Mouse (Mus musculus) midbrain, postnatal 0 days (tissue): ENCODE measurements around the gene Cog2. TPM values are rescaled to one million over a fixed set of nuclear protein-coding genes. Genes with fewer than 3 reads are reported as not detected.

Experiments
- ATAC-seq: fragments of 200-750 bp; cut with Nextera tagmentation; 2 replicates; pipeline ENCODE4 v1.8.0; 2017; ENCODE audit warnings: moderate number of reproducible peaks, mild to moderate bottlenecking, moderate TSS enrichment, moderate library complexity; ENCODE audit not compliant: low FRiP score
- DNase-seq: peaks from one replicate; pipeline ENCODE4 v3.0.0-alpha.2; 2015; ENCODE audit warnings: low spot score
- H3K27ac ChIP-seq: fragments of 300-500 bp; sonication (generic); 2 replicates; pipeline ENCODE4 v1.5.1; 2014; ENCODE audit warnings: low read depth, mild to moderate bottlenecking, low read length, mixed read lengths
- H3K27me3 ChIP-seq: fragments of 300-500 bp; sonication (generic); 2 replicates; pipeline ENCODE4 v1.6.1; 2014; ENCODE audit warnings: low read length, control low read depth, mixed read lengths; ENCODE audit not compliant: insufficient read depth
- H3K36me3 ChIP-seq: fragments of 300-500 bp; sonication (generic); 2 replicates; pipeline ENCODE4 v1.6.1; 2014; ENCODE audit warnings: low read length, control low read depth, mixed read lengths; ENCODE audit not compliant: insufficient read depth
- H3K4me1 ChIP-seq: fragments of 300-500 bp; sonication (generic); 2 replicates; pipeline ENCODE4 v1.6.1; 2014; ENCODE audit warnings: mild to moderate bottlenecking, control low read depth, antibody characterized with exemption, low read length, mixed read lengths; ENCODE audit not compliant: insufficient read depth
- H3K4me2 ChIP-seq: fragments of 300-500 bp; sonication (generic); 2 replicates; pipeline ENCODE4 v1.6.1; 2014; ENCODE audit warnings: low read depth, mild to moderate bottlenecking, low read length, mixed read lengths; ENCODE audit not compliant: poor library complexity, severe bottlenecking
- H3K4me3 ChIP-seq: fragments of 300-500 bp; sonication (generic); 2 replicates; pipeline ENCODE4 v1.5.1; 2014; ENCODE audit warnings: low read depth, mild to moderate bottlenecking, low read length, moderate library complexity
- H3K9ac ChIP-seq: fragments of 300-500 bp; sonication (generic); replicated peaks from 2 replicates; pipeline ENCODE4 v1.6.1; 2014; ENCODE audit warnings: mild to moderate bottlenecking, low read length, moderate library complexity, mixed read lengths; ENCODE audit not compliant: poor library complexity, severe bottlenecking
- H3K9me3 ChIP-seq: fragments of 300-500 bp; sonication (generic); 2 replicates; pipeline ENCODE4 v1.6.1; 2016; ENCODE audit warnings: low read length, control low read depth
- CTCF ChIP-seq: IDR thresholded peaks from 2 replicates; pipeline ENCODE4 v1.5.1; 2016; ENCODE audit warnings: antibody characterized with exemption, mild to moderate bottlenecking
- WGBS: fragments of 180-500 bp; shearing (Covaris S2); extraction: QIAGEN DNeasy Blood & Tissue Kit; methylation state at CpG from one replicate; pipeline ENCODE4 v1.1.7; 2014; 5-methylcytosine and 5-hydroxymethylcytosine counted together
- polyA plus RNA-seq: library from polyadenylated mRNA; unstranded; fragments of >200 nt; fragmentation: Nextera tagmentation; extraction: Ambion mirVana; gene quantifications from 2 replicates; pipeline ENCODE4 v1.2.1, GENCODE M21; 2015
- total RNA-seq: library from RNA; depleted of rRNA; stranded (reverse); fragments of >200 nt; gene quantifications from 2 replicates; pipeline ENCODE4 v1.2.3, GENCODE M21; 2014

Cog2 gene
- total and polyA plus RNA-seq, 2 experiments from 2014 or later: 15.8 to 26.7 TPM

GRCm38 (mm10) chr8:124535451-124535850 lies 14.9 kb downstream of the Cog2 start:
- no peak overlapping the region for H3K4me2 ChIP-seq
- no peak for DNase-seq
- TF ChIP-seq CTCF: no peak
- ATAC-seq: no peak
- no peaks in the 10 kb centered on the region for H3K4me1 ChIP-seq
- no peaks in the 10 kb centered on the region for H3K9me3 ChIP-seq
- no peak overlapping the region for H3K4me3 ChIP-seq
- H3K9ac ChIP-seq: no peak overlapping the region
- H3K27ac ChIP-seq: no peak overlapping the region
- no peaks in the 10 kb centered on the region for H3K27me3 ChIP-seq
- H3K36me3 ChIP-seq: peaks cover 82% of the 10 kb centered on the region
- 85% methylated on average over 5 of the region's 5 CpGs for WGBS

GRCm38 (mm10) chr8:124540906-124541305 lies 20.3 kb downstream of the Cog2 start:
- 93% methylated on average over 12 of the region's 12 CpGs for WGBS
- no peak for TF ChIP-seq CTCF
- H3K27ac ChIP-seq: no peak overlapping the region
- no peak for ATAC-seq
- H3K27me3 ChIP-seq: no peaks in the 10 kb centered on the region
- DNase-seq: no peak
- H3K9ac ChIP-seq: peak overlapping the region; percentile 36; the same call in 1 of the 2 replicates
- no peaks in the 10 kb centered on the region for H3K9me3 ChIP-seq
- no peak overlapping the region for H3K4me3 ChIP-seq
- no peak overlapping the region for H3K4me2 ChIP-seq
- H3K4me1 ChIP-seq: no peaks in the 10 kb centered on the region
- peaks cover 83% of the 10 kb centered on the region for H3K36me3 ChIP-seq

GRCm38 (mm10) chr8:124542001-124542400 lies 21.4 kb downstream of the Cog2 start:
- DNase-seq (no peak), ATAC-seq (no peak)
- no peak overlapping the region for H3K27ac ChIP-seq
- no peaks in the 10 kb centered on the region for H3K4me1 ChIP-seq
- peaks cover 87% of the 10 kb centered on the region for H3K36me3 ChIP-seq
- no peak overlapping the region for H3K4me3 ChIP-seq
- H3K9ac ChIP-seq: no peak overlapping the region
- no peak overlapping the region for H3K4me2 ChIP-seq
- H3K9me3 ChIP-seq: no peaks in the 10 kb centered on the region
- WGBS: 96% methylated on average over 4 of the region's 4 CpGs
- H3K27me3 ChIP-seq: no peaks in the 10 kb centered on the region
- no peak for TF ChIP-seq CTCF

GRCm38 (mm10) chr8:124543272-124543671 lies 22.7 kb downstream of the Cog2 start:
- no peaks in the 10 kb centered on the region for H3K9me3 ChIP-seq
- no peak for TF ChIP-seq CTCF
- H3K36me3 ChIP-seq: peaks cover 91% of the 10 kb centered on the region
- ATAC-seq (no peak), DNase-seq (no peak)
- no peaks in the 10 kb centered on the region for H3K27me3 ChIP-seq
- no peaks in the 10 kb centered on the region for H3K4me1 ChIP-seq
- H3K27ac ChIP-seq: no peak overlapping the region
- no peak overlapping the region for H3K9ac ChIP-seq
- 90% methylated on average over 5 of the region's 5 CpGs for WGBS
- H3K4me2 ChIP-seq: no peak overlapping the region
- no peak overlapping the region for H3K4me3 ChIP-seq

DNA sequence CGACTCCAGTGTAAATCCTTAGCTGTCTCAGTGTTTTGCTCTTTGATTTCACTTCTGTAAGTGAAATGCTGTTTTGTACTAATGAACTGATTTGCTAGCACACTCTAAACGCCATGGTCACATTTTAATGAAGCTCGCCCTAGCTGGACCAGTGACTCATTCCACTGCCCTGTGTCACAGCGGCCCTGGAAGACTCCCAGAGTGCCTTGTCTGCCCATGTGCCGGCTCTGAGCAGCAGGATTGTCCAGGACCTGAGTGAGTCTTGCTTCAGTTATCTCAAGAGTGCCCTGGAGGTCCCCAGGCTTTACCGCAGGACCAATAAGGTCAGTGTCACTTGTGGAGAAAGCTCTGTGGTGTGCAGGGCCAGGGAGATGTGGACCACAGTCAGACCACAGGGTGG lies 25.8 kb downstream of the Cog2 start:
- ATAC-seq (no peak), DNase-seq (no peak)
- WGBS: 93% methylated on average over 6 of the region's 6 CpGs
- no peaks in the 10 kb centered on the region for H3K4me1 ChIP-seq
- H3K36me3 ChIP-seq: peaks cover 93% of the 10 kb centered on the region
- no peak overlapping the region for H3K27ac ChIP-seq
- H3K4me3 ChIP-seq: no peak overlapping the region
- TF ChIP-seq CTCF: no peak
- H3K4me2 ChIP-seq: no peak overlapping the region
- no peaks in the 10 kb centered on the region for H3K27me3 ChIP-seq
- H3K9ac ChIP-seq: no peak overlapping the region
- no peaks in the 10 kb centered on the region for H3K9me3 ChIP-seq

DNA sequence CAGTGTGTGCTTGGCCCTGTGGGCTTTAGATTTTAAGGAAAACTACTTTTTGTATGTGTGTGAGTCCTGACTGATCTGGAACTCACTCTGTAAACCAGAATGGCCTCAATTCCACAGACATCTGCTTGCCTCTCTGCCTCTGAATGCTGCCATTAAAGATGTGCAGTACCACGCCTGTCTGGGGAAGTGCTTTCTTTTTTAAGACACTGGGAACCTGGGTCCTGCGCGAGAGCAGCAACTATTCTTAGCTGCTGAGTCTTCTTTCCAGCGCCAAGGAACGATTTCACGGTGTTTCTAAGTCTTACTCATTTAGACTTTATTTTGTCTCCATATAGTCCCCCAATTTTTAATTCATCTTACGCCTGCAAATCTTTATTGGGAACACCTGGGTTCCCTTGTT lies 26.2 kb downstream of the Cog2 start:
- DNase-seq: no peak
- Histone ChIP-seq H3K4me1 (no peaks in the 10 kb centered on the region), H3K27ac (no peak overlapping the region), H3K9ac (no peak overlapping the region), H3K9me3 (no peaks in the 10 kb centered on the region), H3K4me2 (no peak overlapping the region), H3K27me3 (no peaks in the 10 kb centered on the region), H3K36me3 (peaks cover 92% of the 10 kb centered on the region), H3K4me3 (no peak overlapping the region)
- TF ChIP-seq CTCF: no peak
- WGBS: 91% methylated on average over 7 of the region's 7 CpGs
- no peak for ATAC-seq
